Mouse (Mus musculus) kidney, postnatal 10 days (tissue): ENCODE measurements around the gene Lonp2.
A peak's percentile ranks its signal among the peaks of the same experiment; 100 is the strongest.

ENCODE experiments used
- DNase-seq: peaks from one replicate; pipeline ENCODE4 v3.0.0; 2021; ENCODE audit warnings: mixed read lengths

Gene Lonp2

DNA sequence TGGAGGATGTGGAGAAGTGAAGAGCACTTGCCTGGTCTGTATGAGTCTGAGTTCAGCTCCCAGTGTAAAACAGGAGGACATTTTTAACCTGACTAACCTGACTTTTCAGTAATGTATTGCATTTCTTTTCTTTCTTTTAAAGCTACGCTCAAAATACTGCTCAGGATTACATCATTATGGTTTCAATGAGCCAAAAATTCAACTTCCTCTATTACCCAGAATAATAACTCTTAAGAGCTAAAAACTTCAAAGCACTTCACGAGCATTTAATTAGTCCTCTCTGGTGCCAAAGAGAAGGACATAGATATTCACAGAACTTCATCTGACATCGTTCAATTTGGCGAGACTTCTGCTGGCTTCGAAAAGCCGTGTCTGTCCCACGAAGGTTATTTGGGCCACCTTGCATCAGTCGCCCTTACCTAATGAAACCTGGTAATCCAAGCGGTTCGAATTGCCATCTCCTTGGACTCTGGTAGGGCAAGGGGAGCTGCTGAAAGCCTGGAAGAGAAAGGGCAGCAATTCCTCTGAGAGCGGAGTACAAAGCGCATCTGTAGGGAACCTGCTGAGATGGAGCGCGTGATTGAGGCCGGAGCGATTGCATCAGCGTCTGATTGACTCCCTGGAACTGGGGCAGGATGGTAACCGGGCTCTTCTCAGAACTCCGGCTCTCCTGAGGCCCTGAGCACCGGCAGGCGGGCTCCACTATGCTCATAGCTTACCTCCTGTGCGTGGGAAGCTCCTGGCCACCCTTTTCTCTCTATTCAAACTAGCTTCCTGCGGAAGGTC, 133.3 kb downstream of the Lonp2 start:
- DNase-seq: peak; percentile 50

DNA sequence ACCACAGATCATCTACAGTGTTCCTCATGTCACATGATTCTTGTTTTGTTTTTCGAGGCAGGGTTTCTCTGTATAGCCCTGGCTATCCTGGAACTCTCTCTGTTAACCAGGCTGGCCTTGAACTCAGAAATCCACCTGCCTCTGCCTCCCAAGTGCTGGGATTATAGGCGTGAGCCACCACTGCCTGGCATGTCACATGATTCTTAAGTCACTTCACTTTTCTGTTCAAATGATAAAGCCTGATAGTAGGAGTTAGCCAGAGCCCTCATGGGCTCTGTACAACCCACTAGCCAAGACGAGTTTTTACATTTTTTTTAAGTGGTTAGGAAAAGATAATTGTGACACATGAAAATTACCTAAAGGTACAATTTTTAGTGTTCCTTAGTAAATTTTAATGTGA, 134.8 kb downstream of the Lonp2 start:
- DNase-seq: no peak

GRCm38 (mm10) chr8:86759090-86759491, 135.2 kb downstream of the Lonp2 start:
- no peak for DNase-seq

DNA sequence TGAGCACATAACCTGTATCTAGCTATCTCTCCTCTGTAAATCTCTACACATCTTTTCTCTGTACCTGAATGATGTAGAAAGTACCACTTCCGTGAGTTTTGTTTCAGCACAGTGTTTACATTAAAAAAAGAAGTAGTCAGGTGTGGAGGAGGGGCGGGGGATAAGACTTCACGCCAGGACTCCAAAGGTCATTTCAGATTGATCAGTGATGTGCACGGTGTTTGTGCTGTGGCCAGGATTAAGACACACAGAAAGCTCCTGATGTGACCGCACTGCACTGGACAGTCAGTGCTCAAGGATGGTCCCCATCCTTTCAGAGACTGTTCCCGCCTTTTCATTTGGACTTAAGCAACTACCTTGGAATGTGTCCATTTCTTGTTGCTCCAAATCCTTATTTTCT, 136.9 kb downstream of the Lonp2 start:
- no peak for DNase-seq

DNA sequence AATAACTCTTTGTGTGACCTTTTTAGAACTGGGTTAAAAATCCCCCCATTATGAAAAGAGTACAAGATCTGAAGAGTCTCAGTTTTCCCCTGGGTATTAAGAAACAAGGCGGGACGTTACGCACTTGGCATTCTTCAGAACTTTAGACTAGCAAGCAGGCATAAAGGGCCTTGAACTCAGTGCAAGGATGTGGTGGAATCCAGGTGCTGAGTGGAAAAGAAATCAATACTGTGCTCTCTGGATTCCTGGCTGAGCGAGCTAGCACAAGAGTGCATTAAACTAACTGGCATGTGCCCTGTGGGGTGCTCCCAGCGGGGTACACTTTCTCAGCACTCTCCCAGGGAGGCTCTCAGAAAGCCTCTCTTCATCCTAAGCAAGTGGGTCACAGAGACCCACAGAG, 139.0 kb downstream of the Lonp2 start:
- no peak for DNase-seq

DNA sequence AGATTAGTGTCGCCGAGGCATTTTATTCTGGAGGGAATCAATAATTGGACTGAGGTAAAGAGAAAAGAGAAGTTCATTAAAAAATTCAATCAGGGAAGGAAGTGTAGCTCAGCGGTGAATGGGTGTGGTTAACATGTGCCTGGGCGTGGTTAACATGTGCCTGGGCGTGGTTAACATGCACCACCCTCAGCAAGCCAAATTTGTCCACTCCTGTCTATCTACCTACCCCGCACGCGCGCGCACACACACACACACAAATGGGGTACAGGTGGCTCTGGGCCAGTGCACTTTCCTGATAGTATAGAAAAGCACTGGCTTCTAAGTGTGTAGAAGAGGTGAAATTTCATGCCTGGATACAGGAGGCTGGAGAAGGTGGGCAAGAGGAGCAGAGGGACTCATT, 141.3 kb downstream of the Lonp2 start:
- DNase-seq: no peak

GRCm38 (mm10) chr8:86765669-86766068, 141.8 kb downstream of the Lonp2 start:
- DNase-seq: no peak

DNA sequence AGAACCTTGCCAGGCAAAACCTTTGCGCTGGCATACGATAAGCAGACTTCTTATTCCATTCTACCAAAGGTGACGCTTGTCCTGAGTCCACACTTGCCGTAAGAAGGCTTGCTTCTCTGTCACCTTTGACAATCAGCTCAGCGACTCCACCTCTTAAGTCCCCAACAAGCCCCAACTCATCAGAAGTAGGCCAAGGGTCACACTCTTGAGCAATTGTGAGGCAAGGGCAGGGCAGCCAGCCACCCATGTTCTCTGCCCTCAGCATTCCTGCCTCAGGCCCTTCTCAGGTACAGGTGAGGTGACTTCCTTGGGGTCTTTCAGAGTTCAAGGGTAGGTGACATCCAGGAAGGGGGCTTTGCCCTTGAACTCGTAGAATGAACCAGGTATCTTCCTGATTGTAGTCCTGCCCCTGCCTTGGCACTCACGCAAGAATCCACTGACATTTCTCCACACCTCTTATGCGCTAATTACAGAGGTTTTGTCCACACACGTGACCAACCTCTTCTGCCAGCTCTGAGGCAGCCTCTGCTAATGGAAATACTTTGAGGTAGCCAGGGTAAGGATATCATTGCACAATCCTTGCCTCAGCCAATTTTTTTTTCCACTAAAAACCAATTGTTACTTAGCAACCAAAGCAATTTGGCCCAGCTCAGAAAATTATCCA, 142.8 kb downstream of the Lonp2 start:
- DNase-seq: no peak

GRCm38 (mm10) chr8:86768499-86768898, 144.7 kb downstream of the Lonp2 start:
- peak; percentile 24 for DNase-seq

- peak; percentile 45 for DNase-seq
Measured at GRCm38 (mm10) chr8:86769945-86770715, 146.3 kb downstream of the Lonp2 start.
